Mouse (Mus musculus) thymus, postnatal 0 days (tissue): ENCODE results near the gene Tmprss9. TPM values are rescaled to one million over a fixed set of nuclear protein-coding genes. Genes with fewer than 3 reads are reported as not detected.
"Not testable (repeated sequence)": the region's sequence is repeated elsewhere in the genome, so short reads cannot be mapped to it uniquely, and the experiment has no call there.

Experiments
- DNase-seq: peaks from one replicate; pipeline ENCODE4 v3.0.0-alpha.2; 2015; ENCODE audit warnings: low spot score
- polyA plus RNA-seq: library from polyadenylated mRNA; unstranded; fragments of >200 nt; fragmentation: Nextera tagmentation; extraction: Ambion mirVana; gene quantifications from 2 replicates; pipeline ENCODE4 v1.2.1, GENCODE M21; 2015

Gene Tmprss9
- polyA plus RNA-seq: 0.08 and 0.09 TPM in 2 replicates

DNA sequence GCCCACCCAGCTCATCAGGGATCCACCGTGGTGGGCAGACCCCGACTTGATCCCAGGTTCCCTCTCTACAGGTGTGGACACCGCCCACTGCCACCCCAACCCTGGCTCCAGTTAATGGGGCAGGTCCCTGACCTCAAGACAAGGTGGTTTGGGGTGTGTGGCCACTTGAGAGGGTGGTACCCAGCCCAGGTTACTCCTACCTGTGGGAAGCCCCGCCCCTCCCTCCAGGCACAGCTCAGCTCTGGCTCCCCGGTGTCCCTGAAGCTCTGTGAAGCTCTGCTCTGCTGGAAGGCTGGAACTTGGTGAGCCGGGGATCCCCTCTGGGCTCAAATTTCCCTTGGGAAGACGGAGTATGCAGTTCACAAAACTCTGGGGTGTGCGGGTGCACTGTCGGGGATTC, at the start of gene Tmprss9:
Tmprss9 (plus strand) TSS at position 268 of the 400 bp plus-strand sequence.
- no peak for DNase-seq

GRCm38 (mm10) chr10:80821991-80822390, 49.7 kb upstream of the Tmprss9 start:
- peak; percentile 40 for DNase-seq

DNA sequence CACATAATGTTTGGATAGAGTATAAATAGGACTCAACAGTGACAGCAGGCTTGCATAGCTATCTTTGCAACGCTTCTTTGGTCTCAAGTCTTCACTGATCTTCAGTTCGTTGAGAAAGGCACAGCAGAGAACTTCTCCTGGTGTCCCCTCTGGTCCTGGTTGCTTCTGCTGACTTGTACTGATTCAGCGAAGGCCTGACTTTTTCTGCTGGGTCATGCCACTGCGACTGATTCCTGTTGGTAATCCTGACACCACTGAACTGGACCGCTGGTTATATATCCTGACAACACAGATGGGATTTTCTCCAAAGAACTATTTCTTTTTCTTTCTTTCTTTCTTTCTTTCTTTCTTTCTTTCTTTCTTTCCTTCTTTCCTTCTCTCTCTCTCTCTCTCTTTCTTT, 49.1 kb upstream of the Tmprss9 start:
- no peak for DNase-seq

GRCm38 (mm10) chr10:80823316-80823715, 48.3 kb upstream of the Tmprss9 start:
- no peak for DNase-seq

DNA sequence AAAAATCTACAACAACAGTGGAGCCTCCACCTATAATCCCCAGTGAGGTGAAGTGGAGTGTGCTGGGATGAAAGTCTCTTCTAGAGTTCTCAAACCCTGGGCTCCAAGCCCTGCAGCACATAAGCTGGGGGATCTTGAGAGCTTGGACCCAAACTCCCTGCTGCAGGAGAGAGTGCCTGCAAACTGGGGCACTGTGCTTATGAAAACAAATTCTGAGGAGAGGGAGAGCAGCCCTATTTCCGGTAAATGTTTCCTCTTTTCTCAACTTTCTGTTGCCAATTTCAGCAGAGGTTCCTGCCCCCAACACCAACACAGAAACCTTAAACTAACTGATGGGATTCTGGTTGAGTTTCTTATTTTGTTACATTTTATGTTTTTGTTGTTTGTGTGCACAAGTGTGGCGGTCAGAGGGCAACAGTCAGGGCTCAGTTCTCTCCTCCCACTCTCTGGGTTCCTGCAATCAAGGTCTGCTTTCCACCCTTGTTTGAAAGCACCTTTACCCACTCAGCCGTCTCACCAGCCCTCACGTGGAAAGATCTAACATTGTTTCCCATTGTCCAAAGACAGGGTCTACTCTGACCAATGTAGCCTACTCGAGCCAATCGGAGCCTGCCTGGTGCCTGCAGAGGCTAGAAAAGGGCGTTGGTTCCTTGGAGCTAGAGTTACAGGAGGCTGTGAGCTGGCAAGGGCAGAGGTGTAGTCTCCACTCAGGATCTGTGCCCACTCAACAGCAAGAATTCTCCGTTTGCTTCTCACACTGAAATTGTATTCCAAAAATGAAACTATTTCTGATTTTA, 47.6 kb upstream of the Tmprss9 start:
- DNase-seq: peak; percentile 46

- no peak for DNase-seq
These were observed 46.8 kb upstream of the Tmprss9 start for GRCm38 (mm10) chr10:80824827-80825226.

GRCm38 (mm10) chr10:80826151-80827062, 45.2 kb upstream of the Tmprss9 start, which contains the start of gene Oaz1:
Gene Oaz1 (plus strand): TSS chr10:80826656.
- peak; percentile 99 for DNase-seq

GRCm38 (mm10) chr10:80827063-80827869, 44.4 kb upstream of the Tmprss9 start:
- DNase-seq: no peak

DNA sequence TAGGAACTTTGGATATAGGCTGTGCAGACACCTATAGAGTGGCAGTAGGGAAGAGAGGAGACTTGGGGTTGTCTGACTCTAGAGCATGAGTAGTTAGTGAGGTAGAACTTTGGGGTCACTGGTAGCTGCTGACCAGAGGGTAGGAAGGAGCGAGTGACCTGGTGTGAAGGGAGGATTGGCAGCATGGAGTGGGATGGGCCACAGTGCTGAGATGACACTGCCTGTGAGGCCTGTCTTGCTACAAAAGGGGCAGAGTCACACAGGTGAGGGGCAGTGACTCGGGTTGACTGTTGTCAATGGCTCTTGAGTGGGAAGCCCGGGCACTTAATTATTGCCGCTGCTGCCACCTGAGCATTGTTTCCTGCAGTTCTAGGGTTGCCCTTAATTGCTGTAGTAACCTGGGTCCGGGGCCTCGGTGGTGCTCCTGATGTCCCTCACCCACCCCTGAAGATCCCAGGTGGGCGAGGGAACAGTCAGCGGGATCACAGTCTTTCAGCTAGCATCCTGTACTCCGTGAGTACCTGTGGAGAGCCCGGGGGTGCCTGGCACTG, 43.7 kb upstream of the Tmprss9 start:
- no peak for DNase-seq

- DNase-seq: not testable (repeated sequence)
These were observed 43.1 kb upstream of the Tmprss9 start for GRCm38 (mm10) chr10:80828587-80828986.

DNA sequence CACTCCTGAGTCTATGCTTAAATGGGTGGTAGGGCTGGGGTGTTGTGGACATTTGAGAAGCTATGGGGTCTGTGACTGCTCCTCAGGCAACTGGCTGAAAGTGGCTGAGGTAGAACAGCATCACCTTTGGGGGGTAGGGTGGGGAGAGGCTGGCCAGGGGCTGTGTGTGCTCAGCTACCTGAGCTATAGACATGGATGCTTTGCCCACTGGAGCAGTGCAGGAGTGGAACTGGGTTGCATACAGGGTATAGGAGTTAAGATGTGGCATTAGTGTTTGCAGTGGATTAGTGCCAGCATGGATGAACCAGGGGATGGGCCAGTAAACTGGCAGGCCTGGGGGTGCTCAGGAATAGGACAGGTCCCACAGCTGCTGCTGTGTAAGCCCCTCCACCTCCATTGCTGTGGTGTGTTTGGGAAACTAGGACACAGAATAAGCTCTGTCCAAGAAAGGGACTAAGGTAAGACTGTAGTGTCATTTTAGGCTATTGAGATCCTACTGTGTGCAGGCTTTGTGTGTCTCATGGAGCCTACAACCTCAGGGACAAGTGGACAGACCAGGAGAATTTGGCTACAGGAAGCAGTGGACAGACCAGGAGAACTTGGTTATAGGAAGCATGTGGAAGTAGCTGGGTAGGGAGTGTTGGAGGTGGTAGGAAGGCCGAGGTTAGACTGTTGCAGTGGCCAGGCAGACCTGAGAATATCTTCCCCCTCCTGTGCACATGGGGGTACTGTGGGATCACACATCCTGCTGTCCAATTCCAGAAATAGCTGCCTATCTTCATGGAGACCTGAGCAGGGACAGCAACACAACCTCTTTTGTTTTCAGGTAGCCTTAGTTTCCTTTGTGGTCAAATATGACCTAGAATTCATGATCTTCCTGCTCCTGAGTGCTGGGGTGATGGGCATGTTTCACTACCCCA, 42.0 kb upstream of the Tmprss9 start:
- DNase-seq: no peak

- DNase-seq: peak; percentile 63
These were observed 40.5 kb upstream of the Tmprss9 start for GRCm38 (mm10) chr10:80831136-80831535.

GRCm38 (mm10) chr10:80832818-80833217, 38.8 kb upstream of the Tmprss9 start:
- no peak for DNase-seq

GRCm38 (mm10) chr10:80835617-80836016, 36.0 kb upstream of the Tmprss9 start:
- no peak for DNase-seq

DNA sequence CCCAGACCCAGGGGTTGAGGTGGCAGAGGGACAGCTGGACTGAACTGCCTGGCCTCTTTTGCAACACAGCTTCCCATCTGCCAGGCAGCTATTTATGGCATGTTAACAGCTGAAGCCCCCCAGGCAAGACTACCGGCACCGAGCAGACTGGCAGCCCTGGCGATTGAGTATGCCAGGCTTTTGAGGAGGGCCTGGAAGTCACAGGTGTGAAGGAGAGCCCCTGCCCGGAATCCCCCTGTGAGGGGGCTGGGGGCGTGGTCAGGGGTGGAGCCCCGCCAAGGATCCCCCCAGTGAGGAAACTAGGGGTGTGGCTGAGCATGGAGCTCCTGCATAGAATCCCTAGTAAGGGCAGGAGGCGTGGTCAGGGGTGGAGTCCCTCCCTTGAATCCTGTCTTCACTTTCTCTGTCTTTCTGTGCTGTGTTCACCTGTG, 34.7 kb upstream of the Tmprss9 start:
- no peak for DNase-seq

GRCm38 (mm10) chr10:80837827-80838226, 33.8 kb upstream of the Tmprss9 start:
- DNase-seq: no peak

DNA sequence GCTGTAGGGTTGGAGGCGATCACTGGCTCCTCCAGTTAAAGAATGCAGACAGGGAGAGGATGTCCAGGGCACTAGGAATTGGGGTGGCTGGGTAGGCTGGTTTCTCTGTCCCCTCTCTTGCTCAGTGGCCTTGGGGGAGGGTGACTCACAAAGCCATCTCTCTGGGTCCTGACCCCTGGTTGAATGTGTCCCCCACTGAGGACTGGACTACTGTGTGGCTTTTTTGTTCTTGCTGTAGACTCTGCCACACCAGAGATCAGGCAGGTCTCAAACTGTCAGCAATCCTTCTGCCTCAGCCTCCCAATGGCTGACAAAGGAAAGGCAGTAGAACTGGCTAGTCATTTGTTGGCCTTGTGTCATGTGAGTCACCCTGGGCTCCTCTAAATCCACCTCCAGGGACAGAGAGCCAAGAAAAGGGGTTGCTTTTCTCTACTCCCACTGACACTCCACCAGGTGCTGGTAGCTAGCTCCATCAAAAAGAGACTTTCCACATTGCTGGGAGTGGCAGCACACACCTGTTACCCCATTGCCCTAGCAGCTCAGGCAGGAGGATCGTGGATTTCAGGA, 33.2 kb upstream of the Tmprss9 start:
- DNase-seq: no peak

GRCm38 (mm10) chr10:80839848-80840247, 31.8 kb upstream of the Tmprss9 start:
- no peak for DNase-seq

- no peak for DNase-seq
These were observed 30.0 kb upstream of the Tmprss9 start for GRCm38 (mm10) chr10:80841685-80842084.
